Mouse (Mus musculus) liver, embryonic 16.5 days (tissue): ENCODE results near the gene Epop. TPM values are rescaled to one million over a fixed set of nuclear protein-coding genes. Genes with fewer than 3 reads are reported as not detected.

Experiments used
- ATAC-seq: fragments of 200-750 bp; cut with Nextera tagmentation; 2 replicates; pipeline ENCODE4 v1.8.0; 2017; ENCODE audit warnings: low read depth, mild to moderate bottlenecking, moderate number of reproducible peaks, moderate library complexity
- H3K27ac ChIP-seq: fragments of 300-500 bp; sonication (generic); 2 replicates; pipeline ENCODE4 v1.5.1; 2014; ENCODE audit warnings: mild to moderate bottlenecking, low read length
- H3K27me3 ChIP-seq: fragments of 300-500 bp; sonication (generic); 2 replicates; pipeline ENCODE4 v1.6.1; 2014; ENCODE audit warnings: low read depth, low read length, mixed read lengths; ENCODE audit not compliant: control insufficient read depth, insufficient read depth
- H3K36me3 ChIP-seq: fragments of 300-500 bp; sonication (generic); 2 replicates; pipeline ENCODE4 v1.6.1; 2014; ENCODE audit warnings: mild to moderate bottlenecking; ENCODE audit not compliant: control insufficient read depth, insufficient read depth
- H3K4me1 ChIP-seq: fragments of 300-500 bp; sonication (generic); 2 replicates; pipeline ENCODE4 v1.6.1; 2014; ENCODE audit warnings: low read depth, low read length, mixed read lengths; ENCODE audit not compliant: control insufficient read depth
- H3K4me2 ChIP-seq: fragments of 300-500 bp; sonication (generic); 2 replicates; pipeline ENCODE4 v1.6.1; 2014; ENCODE audit warnings: low read depth, low read length, mixed read lengths
- H3K4me3 ChIP-seq: fragments of 300-500 bp; sonication (generic); 2 replicates; pipeline ENCODE4 v1.5.1; 2014; ENCODE audit warnings: low read depth, mild to moderate bottlenecking, low read length
- H3K9ac ChIP-seq: fragments of 300-500 bp; sonication (generic); 2 replicates; pipeline ENCODE4 v1.6.1; 2014; ENCODE audit warnings: low read depth, low read length
- H3K9me3 ChIP-seq: fragments of 300-500 bp; sonication (generic); replicated peaks from 2 replicates; pipeline ENCODE4 v1.6.1; 2016; ENCODE audit warnings: low read length; ENCODE audit not compliant: control insufficient read depth
- WGBS: fragments of 180-500 bp; shearing (Covaris S2); extraction: QIAGEN DNeasy Blood & Tissue Kit; methylation state at CpG from one replicate; pipeline ENCODE4 v1.1.7; 2014; ENCODE audit not compliant: insufficient replicate concordance; 5-methylcytosine and 5-hydroxymethylcytosine counted together
- polyA plus RNA-seq: library from polyadenylated mRNA; unstranded; fragments of >200 nt; fragmentation: Nextera tagmentation; extraction: Ambion mirVana; gene quantifications from 2 replicates; pipeline ENCODE4 v1.2.1, GENCODE M21; 2015

Gene Epop
- polyA plus RNA-seq, 1 experiment from 2014 or later, result 0.24 TPM

DNA sequence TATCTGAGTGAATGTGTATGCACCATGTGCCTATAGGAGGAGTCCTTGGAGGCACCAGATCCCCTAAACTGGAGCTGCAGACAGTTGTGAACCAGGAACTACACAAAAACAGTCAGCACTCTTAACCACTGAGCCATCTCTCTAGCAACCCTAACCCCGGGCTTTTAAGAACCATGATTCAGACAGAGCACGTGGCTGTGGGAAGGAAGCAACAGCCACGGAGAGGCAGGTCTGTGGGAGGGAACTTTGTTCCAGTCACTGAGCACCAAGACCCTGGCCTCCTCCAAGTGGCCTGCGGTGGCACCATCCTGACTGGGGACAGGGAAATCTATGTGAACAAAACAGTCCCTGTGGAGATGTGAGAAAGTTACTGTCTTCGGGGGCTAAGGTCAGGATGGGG is 37.6 kb downstream of the Epop start:
- Histone ChIP-seq H3K27me3 (no peaks in the 10 kb centered on the region), H3K4me1 (no peaks in the 10 kb centered on the region), H3K36me3 (no peaks in the 10 kb centered on the region), H3K9me3 (no peaks in the 10 kb centered on the region), H3K27ac (no peak overlapping the region), H3K4me3 (no peak overlapping the region), H3K9ac (no peak overlapping the region), H3K4me2 (no peak overlapping the region)
- no peak for ATAC-seq
- 24% methylated on average over 5 of the region's 5 CpGs for WGBS

DNA sequence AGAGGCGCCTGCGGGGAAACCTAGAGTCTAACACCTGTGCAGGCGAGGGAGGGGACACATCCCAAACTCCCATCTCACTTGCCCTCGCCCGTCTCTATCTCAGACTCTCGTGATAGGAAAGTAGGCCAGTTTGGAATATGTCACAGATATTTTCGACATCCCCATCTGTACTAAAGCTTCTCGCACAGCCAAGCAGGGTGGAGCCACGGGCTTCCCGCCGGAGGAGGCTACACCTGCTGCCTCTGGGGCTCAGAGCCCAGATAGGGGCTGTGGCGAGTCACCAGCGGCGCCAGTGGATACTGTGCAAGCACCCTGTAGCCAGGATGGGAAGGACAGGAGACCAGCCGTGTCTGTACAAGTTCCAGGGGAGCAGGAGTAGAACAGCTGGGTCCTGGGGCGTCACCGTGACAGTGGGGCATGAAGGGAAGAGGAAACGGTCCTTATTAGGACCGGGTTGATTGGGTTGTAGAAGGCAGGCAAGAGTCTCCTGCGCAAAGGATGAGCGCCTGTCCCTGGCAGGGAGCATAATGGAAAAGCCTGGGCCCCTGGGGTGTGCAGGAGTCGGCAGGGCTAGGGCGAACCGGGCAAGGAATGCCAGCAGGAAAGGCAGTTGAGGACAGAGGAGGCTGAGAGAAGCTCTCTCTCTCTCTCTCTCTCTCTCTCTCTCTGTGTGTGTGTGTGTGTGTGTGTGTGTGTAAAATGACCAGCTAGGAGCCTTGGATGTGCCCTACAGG is 39.1 kb downstream of the Epop start:
- Histone ChIP-seq H3K36me3 (no peaks in the 10 kb centered on the region), H3K27ac (no peak overlapping the region), H3K27me3 (no peaks in the 10 kb centered on the region), H3K4me3 (no peak overlapping the region), H3K9me3 (no peaks in the 10 kb centered on the region), H3K4me2 (no peak overlapping the region), H3K4me1 (no peaks in the 10 kb centered on the region), H3K9ac (no peak overlapping the region)
- 53% methylated on average over 24 of the region's 24 CpGs for WGBS
- ATAC-seq, result no peak

DNA sequence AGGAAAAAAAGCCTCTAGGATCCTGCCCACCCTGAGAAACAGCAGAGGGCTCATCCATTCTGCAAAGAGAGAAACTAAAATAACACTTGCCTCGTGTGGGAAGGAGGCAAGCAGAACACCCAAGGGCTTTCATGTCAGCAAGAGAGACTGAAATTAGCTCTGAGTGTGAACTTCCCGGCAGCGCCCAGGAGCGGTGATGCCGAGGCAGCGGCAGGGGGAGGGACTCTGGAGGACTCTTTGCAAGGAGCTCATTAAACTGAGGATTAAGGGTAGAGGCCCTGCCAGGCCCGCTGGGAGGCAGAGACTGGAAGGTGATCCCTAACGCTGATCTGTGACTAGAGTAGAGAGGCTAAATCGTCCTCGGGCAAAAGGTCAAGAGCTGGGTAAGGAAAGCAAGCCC is 40.3 kb downstream of the Epop start:
- Histone ChIP-seq H3K27ac (no peak overlapping the region), H3K4me1 (no peaks in the 10 kb centered on the region), H3K9ac (no peak overlapping the region), H3K27me3 (no peaks in the 10 kb centered on the region), H3K4me3 (no peak overlapping the region), H3K9me3 (no peaks in the 10 kb centered on the region), H3K4me2 (no peak overlapping the region), H3K36me3 (no peaks in the 10 kb centered on the region)
- no peak for ATAC-seq
- 39% methylated on average over 10 of the region's 10 CpGs for WGBS

DNA sequence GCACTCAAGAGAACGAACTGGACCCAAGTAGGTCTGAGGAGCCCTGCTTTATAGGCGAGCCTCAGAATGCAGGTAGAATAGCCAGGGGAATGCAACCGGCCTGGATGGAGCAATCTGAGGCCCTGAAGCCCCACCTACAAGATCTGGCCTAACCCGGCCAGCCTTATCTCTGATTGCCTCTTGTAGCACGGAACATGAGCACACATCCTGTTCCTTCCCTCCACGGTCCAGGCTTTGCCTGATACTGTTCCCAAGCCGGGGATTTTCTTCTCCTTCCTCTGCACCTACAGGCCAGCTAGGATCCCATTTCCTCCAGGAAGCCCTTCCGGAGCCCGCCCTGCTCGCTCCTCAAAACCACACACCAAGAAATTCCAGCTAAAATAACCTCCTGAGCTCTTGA is 43.6 kb downstream of the Epop start:
- Histone ChIP-seq H3K9me3 (no peaks in the 10 kb centered on the region), H3K9ac (no peak overlapping the region), H3K27me3 (no peaks in the 10 kb centered on the region), H3K4me1 (no peaks in the 10 kb centered on the region), H3K27ac (no peak overlapping the region), H3K4me2 (no peak overlapping the region), H3K36me3 (no peaks in the 10 kb centered on the region), H3K4me3 (no peak overlapping the region)
- ATAC-seq, result peak; percentile 39; the same call in 1 of the 2 replicates
- 22% methylated on average over 10 of the region's 10 CpGs for WGBS

DNA sequence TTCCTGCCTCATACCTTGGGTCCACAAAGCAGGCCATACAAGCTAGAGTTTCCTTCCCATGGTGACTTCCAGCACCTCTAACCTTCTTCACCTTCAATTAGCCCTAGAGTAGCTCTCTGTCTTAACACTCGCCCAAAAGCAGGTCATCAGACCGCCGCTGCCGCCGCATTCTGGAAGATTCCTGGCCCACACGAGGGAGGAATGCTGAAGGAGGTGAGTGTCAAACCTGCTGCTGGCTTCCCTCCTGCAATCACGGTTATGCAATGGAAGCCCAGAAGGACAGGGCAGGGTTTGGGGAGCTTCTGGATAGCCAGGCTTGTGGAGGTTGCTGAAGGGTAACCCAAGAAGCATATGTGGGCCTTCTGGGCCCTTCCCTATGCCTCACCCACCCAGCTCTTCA is 45.0 kb downstream of the Epop start:
- no peaks in the 10 kb centered on the region for H3K4me1 ChIP-seq
- no peaks in the 10 kb centered on the region for H3K36me3 ChIP-seq
- no peak for ATAC-seq
- no peaks in the 10 kb centered on the region; the same call in 1 of the 2 replicates for H3K27me3 ChIP-seq
- H3K4me3 ChIP-seq, result no peak overlapping the region
- H3K9ac ChIP-seq, result no peak overlapping the region
- no peak overlapping the region for H3K27ac ChIP-seq
- no peak overlapping the region for H3K4me2 ChIP-seq
- 75% methylated on average over 7 of the region's 7 CpGs for WGBS
- no peaks in the 10 kb centered on the region for H3K9me3 ChIP-seq

DNA sequence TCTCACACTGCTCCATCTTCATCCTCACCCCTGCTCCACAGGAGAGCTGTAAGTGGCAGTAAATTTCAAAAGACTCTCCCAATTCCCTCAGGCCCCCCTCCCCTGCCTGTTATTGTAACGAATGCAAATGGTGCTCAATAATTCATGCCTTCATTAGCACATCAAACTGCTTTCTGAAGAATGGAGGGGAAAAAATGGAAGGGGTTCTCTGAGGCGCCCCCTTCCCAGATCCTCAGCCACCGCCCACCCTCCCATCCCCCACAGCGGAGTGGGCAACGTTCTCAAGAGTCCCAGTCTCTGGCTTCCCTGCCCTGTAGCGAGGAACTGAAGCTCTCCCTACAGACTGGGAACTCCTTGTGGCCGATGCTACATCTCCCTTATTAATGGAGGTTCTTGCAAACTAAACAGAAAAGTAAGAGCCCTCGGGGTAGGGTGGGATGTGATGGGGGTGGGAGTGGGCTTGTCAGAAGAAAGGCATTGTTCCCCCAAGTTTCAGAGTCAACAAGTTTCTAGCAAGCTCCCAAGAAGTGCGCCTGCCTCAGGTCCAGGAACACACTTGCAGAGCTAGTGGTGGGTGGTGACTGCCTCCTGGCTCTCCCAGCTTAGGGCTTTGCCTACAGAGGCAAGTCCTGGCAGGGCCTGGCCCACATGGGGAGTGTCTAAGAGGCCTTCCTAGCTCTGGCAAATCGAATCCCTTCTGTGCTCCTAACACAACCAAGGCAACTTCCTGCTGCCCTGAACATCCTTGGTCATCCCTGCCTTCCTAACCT is 50.2 kb downstream of the Epop start:
- Histone ChIP-seq H3K9ac (no peak overlapping the region), H3K27ac (no peak overlapping the region), H3K9me3 (no peaks in the 10 kb centered on the region), H3K4me1 (no peaks in the 10 kb centered on the region; the same call in 1 of the 2 replicates), H3K36me3 (no peaks in the 10 kb centered on the region), H3K27me3 (peaks cover 34% of the 10 kb centered on the region), H3K4me3 (no peak overlapping the region), H3K4me2 (no peak overlapping the region)
- WGBS, result 23% methylated on average over 10 of the region's 10 CpGs
- ATAC-seq, result no peak

DNA sequence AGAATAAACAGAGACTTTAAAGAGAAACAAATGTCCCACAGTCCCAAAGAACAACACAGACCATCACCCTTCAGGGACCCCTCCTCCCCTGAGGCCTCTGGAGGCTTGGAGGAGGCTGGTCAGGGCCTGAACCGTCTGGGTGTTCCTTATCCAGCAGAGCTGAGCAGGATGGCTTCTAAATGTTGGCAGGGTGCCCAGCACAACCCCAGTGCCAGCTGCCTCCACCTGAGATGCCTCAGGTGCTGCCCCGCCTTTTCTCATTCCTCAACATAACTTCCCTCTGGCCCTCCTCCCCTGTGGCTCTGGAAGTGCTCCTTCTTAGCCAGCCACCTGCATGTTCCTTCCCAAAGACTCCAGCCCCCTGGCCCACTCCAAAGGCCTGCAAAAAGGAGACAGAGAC is 51.2 kb downstream of the Epop start:
- Histone ChIP-seq H3K4me1 (no peaks in the 10 kb centered on the region; the same call in 1 of the 2 replicates), H3K27ac (no peak overlapping the region), H3K9ac (no peak overlapping the region), H3K9me3 (no peaks in the 10 kb centered on the region), H3K36me3 (no peaks in the 10 kb centered on the region), H3K27me3 (peaks cover 44% of the 10 kb centered on the region), H3K4me2 (no peak overlapping the region), H3K4me3 (no peak overlapping the region)
- 39% methylated on average over 2 of the region's 2 CpGs for WGBS
- no peak for ATAC-seq
